Mouse (Mus musculus): ENCODE results near the gene Zfp526. TPM values are rescaled to one million over a fixed set of nuclear protein-coding genes. Genes with fewer than 3 reads are reported as not detected.

Gene Zfp526
- polyA plus RNA-seq, 1 experiment: 18.0 TPM

GRCm38 (mm10) chr7:25238015-25238706 is 16.9 kb downstream of the Zfp526 start:
- under 1% methylated on average over 23 of the region's 23 CpGs for WGBS
- DNase-seq: peak; percentile 93
- no peaks in the 10 kb centered on the region; the same call in 1 of the 2 replicates for H3K4me1 ChIP-seq (ENCODE audit: control insufficient read depth, insufficient read depth, low read length)
- TF ChIP-seq POLR2A (IDR thresholded peaks at IDR 0.05; ENCODE audit: borderline replicate concordance, extremely low read depth, low read depth, low read length): no peak
- TF ChIP-seq CTCF (IDR thresholded peaks at IDR 0.05; ENCODE audit: insufficient read depth, low read length): no peak
- H3K4me3 ChIP-seq (replicated peaks; ENCODE audit: extremely low read depth, low read depth, low read length): peak overlapping the region; percentile 74

GRCm38 (mm10) chr7:25238829-25239623 is 17.8 kb downstream of the Zfp526 start:
- peak; percentile 65 for DNase-seq
- Histone ChIP-seq H3K4me1 (ENCODE audit: control insufficient read depth, insufficient read depth, low read length) (no peaks in the 10 kb centered on the region; the same call in 1 of the 2 replicates), H3K4me3 (replicated peaks; ENCODE audit: extremely low read depth, low read depth, low read length) (peak overlapping the region; percentile 53)
- 2% methylated on average over 30 of the region's 30 CpGs for WGBS
- TF ChIP-seq CTCF (IDR thresholded peaks at IDR 0.05; ENCODE audit: insufficient read depth, low read length) (peak; percentile 81), POLR2A (IDR thresholded peaks at IDR 0.05; ENCODE audit: borderline replicate concordance, extremely low read depth, low read depth, low read length) (peak; percentile 57; the same call in 1 of the 2 replicates)

GRCm38 (mm10) chr7:25240631-25241030 is 19.4 kb downstream of the Zfp526 start:
- H3K4me1 ChIP-seq (ENCODE audit: control insufficient read depth, insufficient read depth, low read length): no peaks in the 10 kb centered on the region; the same call in 1 of the 2 replicates
- DNase-seq: no peak
- no peak overlapping the region for H3K4me3 ChIP-seq (replicated peaks; ENCODE audit: extremely low read depth, low read depth, low read length)
- TF ChIP-seq CTCF (IDR thresholded peaks at IDR 0.05; ENCODE audit: insufficient read depth, low read length) (no peak), POLR2A (IDR thresholded peaks at IDR 0.05; ENCODE audit: borderline replicate concordance, extremely low read depth, low read depth, low read length) (no peak)
- 68% methylated on average over 7 of the region's 7 CpGs for whole genome bisulfite sequencing

- no peak overlapping the region for H3K4me3 ChIP-seq (replicated peaks; ENCODE audit: extremely low read depth, low read depth, low read length)
- no peaks in the 10 kb centered on the region; the same call in 1 of the 2 replicates for H3K4me1 ChIP-seq (ENCODE audit: control insufficient read depth, insufficient read depth, low read length)
- peak; percentile 77 for TF ChIP-seq CTCF (IDR thresholded peaks at IDR 0.05; ENCODE audit: insufficient read depth, low read length)
- TF ChIP-seq POLR2A (IDR thresholded peaks at IDR 0.05; ENCODE audit: borderline replicate concordance, extremely low read depth, low read depth, low read length): no peak
- WGBS: 23% methylated on average over 2 of the region's 2 CpGs
- DNase-seq: no peak
Observed at GRCm38 (mm10) chr7:25241062-25241461, 19.8 kb downstream of the Zfp526 start.

GRCm38 (mm10) chr7:25243361-25243760 is 22.1 kb downstream of the Zfp526 start:
- Histone ChIP-seq H3K4me1 (ENCODE audit: control insufficient read depth, insufficient read depth, low read length) (peaks cover 10% of the 10 kb centered on the region), H3K4me3 (replicated peaks; ENCODE audit: extremely low read depth, low read depth, low read length) (no peak overlapping the region)
- WGBS: 96% methylated on average over 4 of the region's 4 CpGs
- DNase-seq: no peak
- no peak for TF ChIP-seq POLR2A (IDR thresholded peaks at IDR 0.05; ENCODE audit: borderline replicate concordance, extremely low read depth, low read depth, low read length)
- no peak for TF ChIP-seq CTCF (IDR thresholded peaks at IDR 0.05; ENCODE audit: insufficient read depth, low read length)

- no peak overlapping the region for H3K4me3 ChIP-seq (replicated peaks; ENCODE audit: extremely low read depth, low read depth, low read length)
- peaks cover 15% of the 10 kb centered on the region for H3K4me1 ChIP-seq (ENCODE audit: control insufficient read depth, insufficient read depth, low read length)
- WGBS: 86% methylated on average over 29 of the region's 30 CpGs
- DNase-seq: no peak
- TF ChIP-seq POLR2A (IDR thresholded peaks at IDR 0.05; ENCODE audit: borderline replicate concordance, extremely low read depth, low read depth, low read length) (no peak), CTCF (IDR thresholded peaks at IDR 0.05; ENCODE audit: insufficient read depth, low read length) (no peak)
Observed at GRCm38 (mm10) chr7:25244562-25245369, 23.5 kb downstream of the Zfp526 start.

- WGBS: 28% methylated on average over 20 of the region's 20 CpGs
- no peak overlapping the region for H3K4me3 ChIP-seq (replicated peaks; ENCODE audit: extremely low read depth, low read depth, low read length)
- peak; percentile 63 for DNase-seq
- TF ChIP-seq POLR2A (IDR thresholded peaks at IDR 0.05; ENCODE audit: borderline replicate concordance, extremely low read depth, low read depth, low read length) (no peak), CTCF (IDR thresholded peaks at IDR 0.05; ENCODE audit: insufficient read depth, low read length) (no peak)
- peaks cover 16% of the 10 kb centered on the region for H3K4me1 ChIP-seq (ENCODE audit: control insufficient read depth, insufficient read depth, low read length)
Observed at GRCm38 (mm10) chr7:25246079-25246758, 25.0 kb downstream of the Zfp526 start.

- DNase-seq: no peak
- peaks cover 19% of the 10 kb centered on the region for H3K4me1 ChIP-seq (ENCODE audit: control insufficient read depth, insufficient read depth, low read length)
- peak overlapping the region; percentile 25 for H3K4me3 ChIP-seq (replicated peaks; ENCODE audit: extremely low read depth, low read depth, low read length)
- 16% methylated on average over 4 of the region's 4 CpGs for WGBS
- TF ChIP-seq POLR2A (IDR thresholded peaks at IDR 0.05; ENCODE audit: borderline replicate concordance, extremely low read depth, low read depth, low read length) (no peak), CTCF (IDR thresholded peaks at IDR 0.05; ENCODE audit: insufficient read depth, low read length) (no peak)
Observed at GRCm38 (mm10) chr7:25246759-25247137, 25.5 kb downstream of the Zfp526 start.
